ENCODE assay signal across 9 mouse cellular contexts in genomic region chr5:136664497-136664896, GRCm38 (mm10). TPM values are rescaled to one million over a fixed set of nuclear protein-coding genes. Genes with fewer than 3 reads are reported as not detected.
DNase-seq lines count a peak whose midpoint lies in the region; TF ChIP-seq lines count a peak whose summit lies in the region.
"Had no signal": no experiment of that assay in that cellular context is flagged by ENCODE, and none has a peak within 500 bp of the region (broad histone marks: within the 10 kb centered on the region; RNA-seq: fewer than 3 reads in every experiment).

No protein-coding gene starts in this region.

- no peaks in the 10 kb centered on the region for H3K27me3 ChIP-seq in heart, adult 2 months (ENCODE audit: control insufficient read depth, insufficient read depth, low read length)

- no peak overlapping the region for H3K9ac ChIP-seq in heart, adult 2 months (ENCODE audit: low read depth, low read length)

- TF ChIP-seq POLR2A in heart, adult 2 months (IDR thresholded peaks at IDR 0.05; ENCODE audit: insufficient read depth, low read depth, low read length): no peak

- 0 out of 2 replicates have a peak, but pooled peaks have one; percentile 58 for TF ChIP-seq EP300 in heart, adult 2 months (IDR thresholded peaks at IDR 0.05; ENCODE audit: insufficient read depth, low read depth, low read length)

- H3K4me3 ChIP-seq in heart, adult 2 months: no peak overlapping the region

- DNase-seq in CD8-positive naive resting alpha-beta T cell, adult 2 months (ENCODE audit: low read depth in 2 of 2, low spot score in 2 of 2): peak; percentile 21 to 44
- DNase-seq in R1 (ENCODE audit: low read depth, low spot score): peak; percentile 65
- DNase-seq in cerebellum, postnatal 25 days: peak; percentile 83 to 87
- peak; percentile 68 to 79 for DNase-seq in heart, adult 2 months
- peak; percentile 45 for DNase-seq in layer of hippocampus, adult 9-10 months (ENCODE audit: low spot score)
- DNase-seq in lung, postnatal 25 days (ENCODE audit: low spot score): peak; percentile 76
- peak; percentile 5 to 7 for DNase-seq in right cerebral cortex, postnatal 36 days (ENCODE audit: low spot score in 2 of 2)
- peak; percentile 65 to 82 for DNase-seq in urinary bladder, postnatal 4 days (ENCODE audit: low spot score in 2 of 2)

- 5% methylated on average over 9 of the region's 9 CpGs for WGBS in heart, adult 2 months

- H3K27ac ChIP-seq in heart, adult 2 months: no peak overlapping the region
- H3K27ac ChIP-seq: macrophage had no signal

- intact Hi-C loops in heart, adult 2 months (cut with DNase I): loop anchor here (1.0 to 2.0 kb wide), 4 partner anchors 96 to 464 kb away; no protein-coding TSS in a partner anchor

- no peaks in the 10 kb centered on the region for H3K4me1 ChIP-seq in heart, adult 2 months (ENCODE audit: control insufficient read depth, insufficient read depth, low read length)

- no peaks in the 10 kb centered on the region for H3K79me2 ChIP-seq in heart, adult 2 months (replicated peaks; ENCODE audit: control insufficient read depth, insufficient read depth, low read length)

- no peaks in the 10 kb centered on the region for H3K36me3 ChIP-seq in heart, adult 2 months (ENCODE audit: control insufficient read depth, insufficient read depth, low read length)

- TF ChIP-seq CTCF in heart, adult 2 months (IDR thresholded peaks at IDR 0.05): peak; percentile 95

RNA-seq across cellular contexts. Expression of gene Myl10, which starts 28.4 kb away (rescaled TPM):
- total RNA-seq in heart, adult 2 months (2021): not detected
- polyA plus RNA-seq in heart, adult 2 months (2012; rRNA removed): not detected in 2 replicates
- polyA plus RNA-seq: macrophage had no signal

Comparison
In these comparisons a context has a peak if more than half of its experiments do, and no peak if none do; other contexts are left out.
1. DNase-seq: peak in every context shown above with its lines; median percentile 85 in cerebellum, postnatal 25 days; 76 in lung, postnatal 25 days; 74 in heart, adult 2 months; 74 in urinary bladder, postnatal 4 days; 65 in R1; 45 in layer of hippocampus, adult 9-10 months; 32 in CD8-positive naive resting alpha-beta T cell, adult 2 months; 6 in right cerebral cortex, postnatal 36 days.